Mouse (Mus musculus): ENCODE results near the gene Brwd1. TPM values are rescaled to one million over a fixed set of nuclear protein-coding genes. Genes with fewer than 3 reads are reported as not detected.
"Not testable (repeated sequence)": the region's sequence is repeated elsewhere in the genome, so short reads cannot be mapped to it uniquely, and the experiment has no call there.

Brwd1 gene
- polyA plus RNA-seq, 1 experiment, result 462 TPM

GRCm38 (mm10) chr16:96110655-96111345, 28.5 kb upstream of the Brwd1 start:
- H3K4me3 ChIP-seq (ENCODE audit: insufficient read depth, low read depth, low read length), result no peak overlapping the region
- no peak for TF ChIP-seq POLR2A (IDR thresholded peaks at IDR 0.05; ENCODE audit: insufficient read depth, low read depth, low read length)
- H3K27ac ChIP-seq (ENCODE audit: insufficient read depth, low read depth, low read length), result no peak overlapping the region
- WGBS, result 88% methylated on average over 5 of the region's 5 CpGs
- peaks cover 3% of the 10 kb centered on the region for H3K4me1 ChIP-seq (ENCODE audit: control insufficient read depth, insufficient read depth, low read length)

GRCm38 (mm10) chr16:96109673-96110072, 27.3 kb upstream of the Brwd1 start:
- no peak overlapping the region for H3K27ac ChIP-seq (ENCODE audit: insufficient read depth, low read depth, low read length)
- TF ChIP-seq CTCF (IDR thresholded peaks at IDR 0.05; ENCODE audit: insufficient read depth, low read depth, low read length) (no peak), POLR2A (IDR thresholded peaks at IDR 0.05; ENCODE audit: insufficient read depth, low read depth, low read length) (no peak)
- H3K4me3 ChIP-seq (ENCODE audit: insufficient read depth, low read depth, low read length), result no peak overlapping the region
- H3K4me1 ChIP-seq (ENCODE audit: control insufficient read depth, insufficient read depth, low read length), result peaks cover 3% of the 10 kb centered on the region
- WGBS, result 65% methylated on average over 4 of the region's 4 CpGs

- no peak for TF ChIP-seq POLR2A (IDR thresholded peaks at IDR 0.05; ENCODE audit: insufficient read depth, low read depth, low read length)
- no peak for TF ChIP-seq CTCF (IDR thresholded peaks at IDR 0.05; ENCODE audit: insufficient read depth, low read depth, low read length)
- H3K4me3 ChIP-seq (ENCODE audit: insufficient read depth, low read depth, low read length), result no peak overlapping the region
- no peak overlapping the region for H3K27ac ChIP-seq (ENCODE audit: insufficient read depth, low read depth, low read length)
- H3K4me1 ChIP-seq (ENCODE audit: control insufficient read depth, insufficient read depth, low read length), result no peaks in the 10 kb centered on the region
- WGBS, result 42% methylated on average over 2 of the region's 2 CpGs
These were observed 20.7 kb upstream of the Brwd1 start for GRCm38 (mm10) chr16:96103036-96103435.

GRCm38 (mm10) chr16:96097811-96098210, 15.5 kb upstream of the Brwd1 start:
- H3K4me1 ChIP-seq (ENCODE audit: control insufficient read depth, insufficient read depth, low read length); H3K4me3 ChIP-seq (ENCODE audit: insufficient read depth, low read depth, low read length); H3K27ac ChIP-seq (ENCODE audit: insufficient read depth, low read depth, low read length): not testable (repeated sequence)

- WGBS, result 86% methylated on average over 5 of the region's 5 CpGs
- no peak for TF ChIP-seq POLR2A (IDR thresholded peaks at IDR 0.05; ENCODE audit: insufficient read depth, low read depth, low read length)
- no peak for TF ChIP-seq CTCF (IDR thresholded peaks at IDR 0.05; ENCODE audit: insufficient read depth, low read depth, low read length)
- Histone ChIP-seq H3K27ac (ENCODE audit: insufficient read depth, low read depth, low read length) (no peak overlapping the region), H3K4me3 (ENCODE audit: insufficient read depth, low read depth, low read length) (no peak overlapping the region), H3K4me1 (ENCODE audit: control insufficient read depth, insufficient read depth, low read length) (no peaks in the 10 kb centered on the region)
These were observed 13.6 kb upstream of the Brwd1 start for GRCm38 (mm10) chr16:96095966-96096365.

- 65% methylated on average over 9 of the region's 9 CpGs for WGBS
- H3K4me1 ChIP-seq (ENCODE audit: control insufficient read depth, insufficient read depth, low read length), result no peaks in the 10 kb centered on the region
- no peak for TF ChIP-seq CTCF (IDR thresholded peaks at IDR 0.05; ENCODE audit: insufficient read depth, low read depth, low read length)
- no peak overlapping the region for H3K4me3 ChIP-seq (ENCODE audit: insufficient read depth, low read depth, low read length)
- H3K27ac ChIP-seq (ENCODE audit: insufficient read depth, low read depth, low read length), result no peak overlapping the region
These were observed 9.5 kb upstream of the Brwd1 start for GRCm38 (mm10) chr16:96091515-96092504.

- H3K27ac ChIP-seq (ENCODE audit: insufficient read depth, low read depth, low read length), result no peak overlapping the region
- no peak overlapping the region for H3K4me3 ChIP-seq (ENCODE audit: insufficient read depth, low read depth, low read length)
- TF ChIP-seq CTCF (IDR thresholded peaks at IDR 0.05; ENCODE audit: insufficient read depth, low read depth, low read length), result no peak
- 77% methylated on average over 5 of the region's 5 CpGs for WGBS
- H3K4me1 ChIP-seq (ENCODE audit: control insufficient read depth, insufficient read depth, low read length), result 0 out of 2 replicates have a peak, but pooled peaks cover 2% of the 10 kb centered on the region
These were observed 5.8 kb upstream of the Brwd1 start for GRCm38 (mm10) chr16:96088120-96088519.

- no peak for TF ChIP-seq POLR2A (IDR thresholded peaks at IDR 0.05; ENCODE audit: insufficient read depth, low read depth, low read length)
- Histone ChIP-seq H3K4me1 (ENCODE audit: control insufficient read depth, insufficient read depth, low read length) (0 out of 2 replicates have a peak, but pooled peaks cover 2% of the 10 kb centered on the region), H3K27ac (ENCODE audit: insufficient read depth, low read depth, low read length) (no peak overlapping the region), H3K4me3 (ENCODE audit: insufficient read depth, low read depth, low read length) (no peak overlapping the region)
- 78% methylated on average over 4 of the region's 4 CpGs for WGBS
These were observed 5.1 kb upstream of the Brwd1 start for GRCm38 (mm10) chr16:96087436-96087835.

GRCm38 (mm10) chr16:96087001-96087400, 4.7 kb upstream of the Brwd1 start:
- TF ChIP-seq CTCF (IDR thresholded peaks at IDR 0.05; ENCODE audit: insufficient read depth, low read depth, low read length), result no peak
- TF ChIP-seq POLR2A (IDR thresholded peaks at IDR 0.05; ENCODE audit: insufficient read depth, low read depth, low read length), result no peak

More at GRCm38 (mm10) chr16:96087001-96087400, 4.7 kb upstream of the Brwd1 start:
- 0 out of 2 replicates have a peak, but pooled peaks cover 2% of the 10 kb centered on the region for H3K4me1 ChIP-seq (ENCODE audit: control insufficient read depth, insufficient read depth, low read length)
- H3K4me3 ChIP-seq (ENCODE audit: insufficient read depth, low read depth, low read length), result no peak overlapping the region
- no peak overlapping the region for H3K27ac ChIP-seq (ENCODE audit: insufficient read depth, low read depth, low read length)
- 66% methylated on average over 12 of the region's 12 CpGs for WGBS

Measured in olfactory bulb, adult 2 months (tissue).